Mouse (Mus musculus) midbrain, embryonic 13.5 days (tissue): Measurements from ENCODE around the gene 2010109A12Rik. TPM values are rescaled to one million over a fixed set of nuclear protein-coding genes. Genes with fewer than 3 reads are reported as not detected.

ENCODE experiments used
- ATAC-seq: fragments of 200-750 bp; cut with Nextera tagmentation; 2 replicates; pipeline ENCODE4 v1.8.0; 2017; ENCODE audit warnings: mild to moderate bottlenecking, moderate TSS enrichment, moderate library complexity
- H3K27ac ChIP-seq: fragments of 300-500 bp; sonication (generic); 2 replicates; pipeline ENCODE4 v1.5.1; 2015; ENCODE audit warnings: inconsistent platforms, mild to moderate bottlenecking, moderate library complexity
- H3K27me3 ChIP-seq: fragments of 300-500 bp; sonication (generic); 2 replicates; pipeline ENCODE4 v1.6.1; 2015; ENCODE audit warnings: mild to moderate bottlenecking, inconsistent platforms
- H3K36me3 ChIP-seq: fragments of 300-500 bp; sonication (generic); 2 replicates; pipeline ENCODE4 v1.6.1; 2015; ENCODE audit warnings: mild to moderate bottlenecking, inconsistent platforms
- H3K4me1 ChIP-seq: fragments of 300-500 bp; sonication (generic); replicated peaks from 2 replicates; pipeline ENCODE4 v1.6.1; 2015; ENCODE audit warnings: inconsistent platforms
- H3K4me2 ChIP-seq: fragments of 300-500 bp; sonication (generic); replicated peaks from 2 replicates; pipeline ENCODE4 v1.6.1; 2015; ENCODE audit warnings: moderate library complexity, mild to moderate bottlenecking, inconsistent platforms
- H3K4me3 ChIP-seq: fragments of 300-500 bp; sonication (generic); replicated peaks from 2 replicates; pipeline ENCODE4 v1.5.1; 2015; ENCODE audit warnings: mild to moderate bottlenecking, inconsistent platforms
- H3K9ac ChIP-seq: fragments of 300-500 bp; sonication (generic); replicated peaks from 2 replicates; pipeline ENCODE4 v1.6.1; 2015; ENCODE audit warnings: mild to moderate bottlenecking, inconsistent platforms
- H3K9me3 ChIP-seq: fragments of 300-500 bp; sonication (generic); 2 replicates; pipeline ENCODE4 v1.6.1; 2016; ENCODE audit warnings: mild to moderate bottlenecking, inconsistent platforms
- WGBS: fragments of 180-500 bp; shearing (Covaris S2); methylation state at CpG from one replicate; pipeline ENCODE4 v1.1.7; 2015; 5-methylcytosine and 5-hydroxymethylcytosine counted together
- polyA plus RNA-seq: library from polyadenylated mRNA; unstranded; fragments of >200 nt; fragmentation: Nextera tagmentation; extraction: Ambion mirVana; gene quantifications from 2 replicates; pipeline ENCODE4 v1.2.1, GENCODE M21; 2015

The 2010109A12Rik gene
- polyA plus RNA-seq, 1 experiment from 2014 or later, result 2.4 TPM

GRCm38 (mm10) chr5:93234130-93234529 lies 27.8 kb downstream of the 2010109A12Rik start:
- no peaks in the 10 kb centered on the region for H3K36me3 ChIP-seq
- no peak overlapping the region for H3K4me2 ChIP-seq
- no peaks in the 10 kb centered on the region for H3K4me1 ChIP-seq
- no peak for ATAC-seq
- no peaks in the 10 kb centered on the region for H3K9me3 ChIP-seq
- WGBS, result 69% methylated on average over 4 of the region's 4 CpGs
- no peak overlapping the region for H3K4me3 ChIP-seq
- no peaks in the 10 kb centered on the region for H3K27me3 ChIP-seq
- H3K9ac ChIP-seq, result no peak overlapping the region
- no peak overlapping the region for H3K27ac ChIP-seq

DNA sequence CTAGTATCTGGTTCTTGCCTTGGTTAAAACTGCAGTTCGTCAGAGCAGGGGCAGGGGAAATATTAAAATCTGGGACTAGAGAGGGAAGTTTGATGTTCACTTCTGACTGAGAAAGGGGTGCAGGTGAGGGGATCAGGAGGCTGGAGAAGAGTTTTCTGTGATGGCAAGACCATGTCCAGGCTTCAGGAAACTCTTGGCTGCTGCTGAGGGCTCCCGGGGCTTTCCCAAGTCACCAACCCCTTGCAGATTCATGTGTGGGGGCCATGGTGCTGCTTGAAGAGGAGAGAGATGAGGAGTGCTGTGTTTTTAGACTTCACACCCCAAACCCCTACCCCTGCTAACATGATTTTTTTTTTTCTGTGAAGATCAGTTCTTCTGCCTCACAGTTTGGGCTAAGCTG lies 28.3 kb downstream of the 2010109A12Rik start:
- WGBS, result 86% methylated on average over 2 of the region's 2 CpGs
- Histone ChIP-seq H3K4me3 (no peak overlapping the region), H3K36me3 (no peaks in the 10 kb centered on the region), H3K4me1 (no peaks in the 10 kb centered on the region), H3K9ac (no peak overlapping the region), H3K9me3 (no peaks in the 10 kb centered on the region), H3K27ac (no peak overlapping the region), H3K27me3 (no peaks in the 10 kb centered on the region), H3K4me2 (no peak overlapping the region)
- no peak for ATAC-seq

GRCm38 (mm10) chr5:93235888-93236287 lies 29.6 kb downstream of the 2010109A12Rik start:
- no peaks in the 10 kb centered on the region for H3K36me3 ChIP-seq
- H3K4me1 ChIP-seq, result no peaks in the 10 kb centered on the region
- H3K4me2 ChIP-seq, result no peak overlapping the region
- WGBS, result 76% methylated on average over 3 of the region's 3 CpGs
- no peak overlapping the region for H3K27ac ChIP-seq
- H3K27me3 ChIP-seq, result no peaks in the 10 kb centered on the region
- no peak overlapping the region for H3K9ac ChIP-seq
- H3K9me3 ChIP-seq, result no peaks in the 10 kb centered on the region
- ATAC-seq, result no peak
- no peak overlapping the region for H3K4me3 ChIP-seq

DNA sequence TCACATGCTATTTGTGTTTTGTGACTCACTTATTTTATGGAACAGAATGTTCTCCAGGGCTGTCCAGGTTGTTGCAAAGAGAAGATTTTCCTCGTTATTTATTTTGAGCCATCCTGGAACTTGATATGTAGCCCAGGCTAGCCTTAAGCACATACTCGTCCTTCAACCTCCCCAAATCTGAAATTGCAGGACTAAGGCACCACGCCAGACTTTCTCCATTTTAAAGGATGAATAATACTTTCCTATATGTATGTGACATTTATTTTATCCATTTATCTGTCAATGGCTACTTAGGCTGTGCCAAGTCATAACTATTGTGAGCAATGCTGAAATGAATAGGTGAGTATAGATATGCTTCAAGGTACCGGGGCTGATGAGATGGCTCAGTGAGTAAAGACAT lies 30.2 kb downstream of the 2010109A12Rik start:
- Histone ChIP-seq H3K36me3 (no peaks in the 10 kb centered on the region), H3K27ac (no peak overlapping the region), H3K9me3 (no peaks in the 10 kb centered on the region), H3K4me1 (no peaks in the 10 kb centered on the region), H3K4me3 (no peak overlapping the region), H3K9ac (no peak overlapping the region), H3K27me3 (no peaks in the 10 kb centered on the region), H3K4me2 (no peak overlapping the region)
- WGBS, result 85% methylated on average over 4 of the region's 4 CpGs
- ATAC-seq, result no peak

GRCm38 (mm10) chr5:93239590-93240544 lies 33.5 kb downstream of the 2010109A12Rik start:
- WGBS, result 83% methylated on average over 8 of the region's 8 CpGs
- Histone ChIP-seq H3K9me3 (no peaks in the 10 kb centered on the region), H3K4me2 (no peak overlapping the region), H3K27ac (no peak overlapping the region; the same call in 1 of the 2 replicates), H3K4me1 (no peaks in the 10 kb centered on the region), H3K4me3 (no peak overlapping the region), H3K27me3 (no peaks in the 10 kb centered on the region), H3K36me3 (no peaks in the 10 kb centered on the region), H3K9ac (no peak overlapping the region)
- ATAC-seq, result no peak

- no peak overlapping the region for H3K9ac ChIP-seq
- H3K4me2 ChIP-seq, result no peak overlapping the region
- H3K4me3 ChIP-seq, result no peak overlapping the region
- no peaks in the 10 kb centered on the region for H3K27me3 ChIP-seq
- H3K9me3 ChIP-seq, result no peaks in the 10 kb centered on the region
- WGBS, result 83% methylated on average over 2 of the region's 2 CpGs
- ATAC-seq, result no peak
- H3K27ac ChIP-seq, result no peak overlapping the region
- H3K36me3 ChIP-seq, result no peaks in the 10 kb centered on the region
- H3K4me1 ChIP-seq, result no peaks in the 10 kb centered on the region
Measured at GRCm38 (mm10) chr5:93245280-93245679, 39.0 kb downstream of the 2010109A12Rik start.

- whole genome bisulfite sequencing, result 85% methylated on average over 6 of the region's 6 CpGs
- Histone ChIP-seq H3K36me3 (no peaks in the 10 kb centered on the region), H3K4me2 (no peak overlapping the region), H3K4me3 (no peak overlapping the region), H3K9ac (no peak overlapping the region), H3K27me3 (no peaks in the 10 kb centered on the region), H3K4me1 (no peaks in the 10 kb centered on the region), H3K27ac (no peak overlapping the region), H3K9me3 (no peaks in the 10 kb centered on the region)
- ATAC-seq, result no peak
Measured at GRCm38 (mm10) chr5:93249940-93250578, 43.7 kb downstream of the 2010109A12Rik start.

DNA sequence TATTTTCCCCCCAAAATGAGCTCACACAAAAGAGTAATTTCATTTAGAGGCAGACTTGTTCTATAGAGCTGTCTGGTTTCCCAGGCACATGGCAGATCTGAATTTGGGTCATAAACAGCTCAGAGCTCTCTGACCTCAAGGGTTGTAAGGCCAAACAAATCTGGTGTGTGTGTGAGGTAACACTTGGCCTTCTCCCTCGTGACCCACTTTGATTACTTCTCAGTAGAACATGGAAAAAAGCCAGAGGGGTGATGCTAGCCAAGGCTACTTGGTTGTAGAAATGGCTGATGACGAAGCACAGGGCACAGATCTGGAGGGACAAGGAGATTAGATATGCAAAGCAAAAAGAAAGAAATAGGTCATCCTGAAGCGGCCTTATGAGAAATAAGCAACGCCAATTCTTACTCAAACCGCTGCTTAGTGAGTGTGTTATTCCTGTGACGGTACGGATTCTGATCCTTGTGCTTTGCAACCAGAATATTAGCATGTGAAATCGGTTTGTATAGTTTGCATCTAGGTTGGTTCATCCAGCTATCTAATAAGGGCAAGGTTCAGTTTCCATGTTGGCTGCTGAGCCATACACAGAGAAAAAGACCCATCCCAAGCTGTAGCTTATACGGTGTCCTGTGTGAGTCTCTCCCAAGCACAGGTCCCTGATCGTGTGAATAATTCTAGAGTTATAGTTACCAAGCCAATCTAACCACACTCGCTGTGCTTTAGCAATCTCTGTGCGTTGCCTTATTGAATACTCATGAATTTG lies 44.9 kb downstream of the 2010109A12Rik start:
- no peak overlapping the region for H3K4me2 ChIP-seq
- H3K4me3 ChIP-seq, result no peak overlapping the region

GRCm38 (mm10) chr5:93255759-93256265 lies 49.5 kb downstream of the 2010109A12Rik start:
- Histone ChIP-seq H3K27ac (no peak overlapping the region), H3K4me3 (no peak overlapping the region), H3K9me3 (no peaks in the 10 kb centered on the region), H3K27me3 (no peaks in the 10 kb centered on the region), H3K4me2 (no peak overlapping the region), H3K9ac (no peak overlapping the region), H3K36me3 (no peaks in the 10 kb centered on the region), H3K4me1 (no peaks in the 10 kb centered on the region)
- no peak for ATAC-seq
- 87% methylated on average over 5 of the region's 5 CpGs for WGBS

More for the DNA sequence above, 44.9 kb downstream of the 2010109A12Rik start:
- Histone ChIP-seq H3K9me3 (no peaks in the 10 kb centered on the region), H3K9ac (no peak overlapping the region), H3K27me3 (no peaks in the 10 kb centered on the region), H3K4me1 (no peaks in the 10 kb centered on the region), H3K27ac (no peak overlapping the region), H3K36me3 (no peaks in the 10 kb centered on the region)
- 87% methylated on average over 12 of the region's 12 CpGs for WGBS
- ATAC-seq, result no peak

DNA sequence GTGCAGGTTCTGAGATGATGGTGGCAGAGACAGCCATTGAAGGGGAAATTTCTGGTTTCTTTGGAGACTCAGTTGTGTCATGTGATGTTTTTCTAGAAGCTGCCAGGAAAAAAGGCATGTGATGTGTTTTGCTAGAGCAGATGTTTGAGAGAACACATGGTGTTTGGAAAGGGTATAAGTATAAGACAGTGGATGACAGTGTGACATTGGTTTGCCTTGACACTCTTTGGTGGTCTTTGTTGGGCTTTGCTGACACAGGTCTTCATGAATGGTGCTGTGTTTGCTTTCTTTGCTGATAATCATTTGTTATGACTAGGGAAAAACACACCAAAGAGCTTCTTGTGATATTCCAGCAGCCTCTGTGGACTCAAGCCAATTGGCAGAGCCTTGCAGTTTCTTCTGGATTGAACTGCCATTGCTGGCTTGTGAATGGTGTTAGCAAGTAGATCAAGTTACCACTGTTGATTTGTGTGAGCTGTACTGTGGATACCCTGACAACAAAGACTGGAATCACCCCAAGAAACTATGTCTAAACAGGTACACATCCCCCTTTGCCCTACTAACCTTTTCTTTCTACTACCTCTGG lies 50.6 kb downstream of the 2010109A12Rik start:
- Histone ChIP-seq H3K4me3 (no peak overlapping the region), H3K27ac (no peak overlapping the region), H3K4me1 (no peaks in the 10 kb centered on the region), H3K4me2 (no peak overlapping the region), H3K36me3 (no peaks in the 10 kb centered on the region), H3K9ac (no peak overlapping the region), H3K9me3 (no peaks in the 10 kb centered on the region), H3K27me3 (no peaks in the 10 kb centered on the region)
- no peak for ATAC-seq

GRCm38 (mm10) chr5:93259349-93259748 lies 53.0 kb downstream of the 2010109A12Rik start:
- Histone ChIP-seq H3K4me3 (no peak overlapping the region), H3K9ac (no peak overlapping the region), H3K27ac (no peak overlapping the region), H3K27me3 (no peaks in the 10 kb centered on the region), H3K9me3 (no peaks in the 10 kb centered on the region), H3K36me3 (no peaks in the 10 kb centered on the region), H3K4me2 (no peak overlapping the region), H3K4me1 (no peaks in the 10 kb centered on the region)
- ATAC-seq, result no peak
